Mouse (Mus musculus) spleen, embryonic (tissue): ENCODE measurements around the gene Macrod1.

Experiments
- CTCF ChIA-PET: fragments of 350-600 bp; sonication (Branson Sonifier 250); formaldehyde crosslinking; loops from one replicate; lab custom pipeline; 2022; lab: Charles Lee

The Macrod1 gene

GRCm38 (mm10) chr19:7056248-7057087 lies at the start of gene Macrod1:
Macrod1 (plus strand) TSS chr19:7056810.
- CTCF ChIA-PET, result interaction anchor here (0.5 kb wide), 1 partner anchor 1990 kb away, joined by 6 read pairs; no protein-coding TSS in a partner anchor

- CTCF ChIA-PET, result interaction anchor here (0.5 to 1.2 kb wide), 2 partner anchors 33 to 78 kb away, joined by 4 to 5 read pairs; partner anchors contain the start of gene Stip1
Measured at GRCm38 (mm10) chr19:7006892-7007593, 49.6 kb upstream of the Macrod1 start.

- CTCF ChIA-PET, result no interaction called here
Measured at GRCm38 (mm10) chr19:7012426-7012825, 44.2 kb upstream of the Macrod1 start.

GRCm38 (mm10) chr19:7013984-7014383 lies 42.6 kb upstream of the Macrod1 start:
- CTCF ChIA-PET, result no interaction called here

- CTCF ChIA-PET, result no interaction called here
Measured at GRCm38 (mm10) chr19:7014481-7015135, 42.0 kb upstream of the Macrod1 start.

- CTCF ChIA-PET, result interaction anchor here (0.7 to 0.8 kb wide), 2 partner anchors 38 to 47 kb away, joined by 3 read pairs; no protein-coding TSS in a partner anchor
Measured at GRCm38 (mm10) chr19:7017541-7018457, 38.8 kb upstream of the Macrod1 start.

GRCm38 (mm10) chr19:7018546-7018945 lies 38.1 kb upstream of the Macrod1 start:
- CTCF ChIA-PET, result interaction anchor here (0.5 to 0.7 kb wide), 2 partner anchors 48 to 101 kb away, joined by 3 read pairs; no protein-coding TSS in a partner anchor

- CTCF ChIA-PET, result interaction anchor here (0.5 kb wide), 1 partner anchor 101 kb away, joined by 3 read pairs; no protein-coding TSS in a partner anchor
Measured at GRCm38 (mm10) chr19:7019191-7019590, 37.4 kb upstream of the Macrod1 start, which contains the start of gene Fermt3. Fermt3 (minus strand) TSS chr19:7019469.

GRCm38 (mm10) chr19:7020224-7020641 lies 36.4 kb upstream of the Macrod1 start:
- CTCF ChIA-PET, result interaction anchor here (0.5 to 0.6 kb wide), 2 partner anchors 24 to 1619 kb away, joined by 3 read pairs; partner anchors contain the start of genes Nudt22 and Trpt1

GRCm38 (mm10) chr19:7029531-7029930 lies 27.1 kb upstream of the Macrod1 start:
- CTCF ChIA-PET, result no interaction called here

GRCm38 (mm10) chr19:7034006-7034405 lies 22.6 kb upstream of the Macrod1 start:
- CTCF ChIA-PET, result no interaction called here

- CTCF ChIA-PET, result interaction anchor here (1.5 kb wide), 1 partner anchor 32 kb away, joined by 4 read pairs; no protein-coding TSS in a partner anchor
Measured at GRCm38 (mm10) chr19:7039088-7039720, 17.4 kb upstream of the Macrod1 start.

GRCm38 (mm10) chr19:7039841-7040636 lies 16.6 kb upstream of the Macrod1 start, which contains the start of gene Stip1:
Stip1 (minus strand) TSS chr19:7039967.
- CTCF ChIA-PET, result interaction anchor here (1.5 kb wide), 1 partner anchor 32 kb away, joined by 4 read pairs; no protein-coding TSS in a partner anchor

GRCm38 (mm10) chr19:7040637-7041130 lies 15.9 kb upstream of the Macrod1 start:
- CTCF ChIA-PET, result no interaction called here

GRCm38 (mm10) chr19:7041171-7041570 lies 15.4 kb upstream of the Macrod1 start:
- CTCF ChIA-PET, result no interaction called here

- CTCF ChIA-PET, result no interaction called here
Measured at GRCm38 (mm10) chr19:7044279-7044678, 12.3 kb upstream of the Macrod1 start.

- CTCF ChIA-PET, result no interaction called here
Measured at GRCm38 (mm10) chr19:7044706-7045105, 11.9 kb upstream of the Macrod1 start.

GRCm38 (mm10) chr19:7053382-7053781 lies 3.2 kb upstream of the Macrod1 start:
- CTCF ChIA-PET, result interaction anchor here (0.7 kb wide), 1 partner anchor 43 kb away, joined by 4 read pairs; no protein-coding TSS in a partner anchor
